Mouse (Mus musculus): ENCODE data around the gene Mettl7a2.
"Not testable (repeated sequence)": the region's sequence is repeated elsewhere in the genome, so short reads cannot be mapped to it uniquely, and the experiment has no call there.

The Mettl7a2 gene

GRCm38 (mm10) chr15:100352711-100353250, at the start of gene Mettl7a2, which contains the start of gene Methig1:
Mettl7a2 (plus strand) TSS chr15:100353200.
Methig1 (plus strand) TSS chr15:100353149.
- DNase-seq (ENCODE audit: low spot score), result no peak

- DNase-seq (ENCODE audit: low spot score), result no peak
Measured at GRCm38 (mm10) chr15:100303428-100304018, 49.5 kb upstream of the Mettl7a2 start.

GRCm38 (mm10) chr15:100304019-100304991, 48.7 kb upstream of the Mettl7a2 start, which contains the start of gene Mettl7a1:
Mettl7a1 (plus strand) TSS chr15:100304140.
- peak; percentile 49 for DNase-seq (ENCODE audit: low spot score)

GRCm38 (mm10) chr15:100306201-100306600, 46.8 kb upstream of the Mettl7a2 start:
- DNase-seq (ENCODE audit: low spot score), result no peak

GRCm38 (mm10) chr15:100307438-100308096, 45.4 kb upstream of the Mettl7a2 start:
- DNase-seq (ENCODE audit: low spot score), result peak; percentile 36

- peak; percentile 54 for DNase-seq (ENCODE audit: low spot score)
Measured at GRCm38 (mm10) chr15:100312346-100312745, 40.7 kb upstream of the Mettl7a2 start.

- DNase-seq (ENCODE audit: low spot score), result no peak
Measured at GRCm38 (mm10) chr15:100314448-100315145, 38.4 kb upstream of the Mettl7a2 start.

GRCm38 (mm10) chr15:100318014-100318671, 34.9 kb upstream of the Mettl7a2 start:
- not testable (repeated sequence) for DNase-seq (ENCODE audit: low spot score)

- DNase-seq (ENCODE audit: low spot score), result no peak
Measured at GRCm38 (mm10) chr15:100319884-100320283, 33.1 kb upstream of the Mettl7a2 start.

GRCm38 (mm10) chr15:100320295-100320905, 32.6 kb upstream of the Mettl7a2 start:
- DNase-seq (ENCODE audit: low spot score), result no peak

GRCm38 (mm10) chr15:100321134-100321533, 31.9 kb upstream of the Mettl7a2 start:
- DNase-seq (ENCODE audit: low spot score), result no peak

GRCm38 (mm10) chr15:100324021-100324591, 28.9 kb upstream of the Mettl7a2 start:
- no peak for DNase-seq (ENCODE audit: low spot score)

- no peak for DNase-seq (ENCODE audit: low spot score)
Measured at GRCm38 (mm10) chr15:100325235-100325634, 27.8 kb upstream of the Mettl7a2 start.

- DNase-seq (ENCODE audit: low spot score), result not testable (repeated sequence)
Measured at GRCm38 (mm10) chr15:100328089-100328488, 24.9 kb upstream of the Mettl7a2 start.

GRCm38 (mm10) chr15:100329336-100329735, 23.7 kb upstream of the Mettl7a2 start:
- DNase-seq (ENCODE audit: low spot score), result not testable (repeated sequence)

- DNase-seq (ENCODE audit: low spot score), result no peak
Measured at GRCm38 (mm10) chr15:100330739-100331138, 22.3 kb upstream of the Mettl7a2 start.

- DNase-seq (ENCODE audit: low spot score), result not testable (repeated sequence)
Measured at GRCm38 (mm10) chr15:100332077-100332961, 20.7 kb upstream of the Mettl7a2 start.

- DNase-seq (ENCODE audit: low spot score), result no peak
Measured at GRCm38 (mm10) chr15:100334629-100335028, 18.4 kb upstream of the Mettl7a2 start, which contains the start of gene Mettl7a3. Mettl7a3 (plus strand) TSS chr15:100334929.

- DNase-seq (ENCODE audit: low spot score), result not testable (repeated sequence)
Measured at GRCm38 (mm10) chr15:100337328-100337727, 15.7 kb upstream of the Mettl7a2 start.
